Mouse (Mus musculus) liver, postnatal 0 days (tissue): ENCODE measurements around the gene Syn3.

ENCODE experiments used
- CTCF ChIP-seq: sonication (generic); IDR thresholded peaks from 2 replicates; pipeline ENCODE4 v1.5.1; 2016; ENCODE audit warnings: antibody characterized with exemption, low read depth
- EP300 ChIP-seq: IDR thresholded peaks from 2 replicates; pipeline ENCODE4 v1.6.1; 2016; ENCODE audit warnings: antibody characterized with exemption, low read depth, mild to moderate bottlenecking

DNA sequence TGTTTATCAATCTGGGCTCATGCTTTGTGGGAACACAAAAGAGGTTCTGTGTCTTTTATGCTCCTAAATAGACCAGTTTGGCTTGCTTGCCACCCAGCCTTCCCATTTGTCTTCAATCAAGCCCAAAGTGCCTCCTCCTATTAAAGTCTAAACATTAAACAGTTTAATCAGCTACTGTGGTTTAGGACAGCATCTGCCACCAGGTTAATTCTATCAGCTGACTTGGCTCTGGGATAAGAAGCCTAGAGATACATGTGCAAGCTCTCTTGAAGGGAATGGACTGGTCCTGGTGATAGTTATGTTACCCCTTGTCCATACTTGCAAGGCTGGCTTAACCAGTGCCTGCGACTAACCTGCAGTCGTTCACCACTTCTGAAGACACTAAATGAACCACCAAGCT is 448.2 kb downstream of the Syn3 start:
- TF ChIP-seq EP300 (no peak), CTCF (no peak)
